Mouse (Mus musculus): ENCODE measurements at regions not wholly inside any gene's neighbourhood (a gene's known extent, or its start where the extent isn't known, plus 50 kb on each side); places are given as distances from the start of the nearest gene placed in this dataset.

DNA sequence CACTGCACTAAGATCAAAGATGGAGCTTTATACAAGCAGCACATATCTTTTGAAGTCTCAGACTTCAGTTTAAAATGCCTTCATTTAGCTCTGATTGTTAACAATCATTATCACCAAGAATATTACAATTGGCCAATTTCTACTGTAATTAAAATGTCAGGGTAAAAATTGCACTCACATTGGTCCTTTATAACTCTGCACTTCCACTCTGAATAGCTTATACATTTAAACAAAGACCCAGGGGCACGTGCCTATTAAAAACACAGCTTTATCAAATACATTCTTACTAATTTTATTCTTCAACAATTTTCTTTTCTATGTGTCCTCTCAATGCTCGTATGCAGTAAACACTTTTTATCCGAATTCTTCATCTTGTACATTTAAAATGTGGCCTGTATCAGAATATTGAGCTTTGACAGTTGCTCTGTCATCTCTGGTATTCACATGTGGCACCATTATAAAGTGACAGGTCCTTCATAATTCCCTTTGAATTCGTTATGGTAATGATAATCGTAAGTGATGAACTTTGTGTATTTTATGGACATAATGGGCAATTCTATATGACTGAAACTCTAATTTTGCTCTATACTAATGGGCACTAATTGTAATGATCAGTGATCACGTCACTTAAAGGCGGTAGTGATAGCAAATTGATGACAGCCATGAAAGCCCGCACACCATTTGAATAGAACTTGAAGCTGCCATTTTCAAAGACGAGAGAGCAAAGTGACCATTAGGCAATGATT, 486.4 kb upstream of the Pbx1 start:
- TF ChIP-seq CTCF (IDR thresholded peaks at IDR 0.05) (no peak), EP300 (IDR thresholded peaks at IDR 0.05) (no peak)
